Mouse (Mus musculus) retina, adult 2 months (tissue): ENCODE measurements around the gene Rnf20.
"Not testable (repeated sequence)": the region's sequence is repeated elsewhere in the genome, so short reads cannot be mapped to it uniquely, and the experiment has no call there.

Source experiments
- DNase-seq: peaks from one replicate; pipeline ENCODE4 v3.0.0-alpha.2; 2012; ENCODE audit warnings: low read depth, low spot score

Gene Rnf20

DNA sequence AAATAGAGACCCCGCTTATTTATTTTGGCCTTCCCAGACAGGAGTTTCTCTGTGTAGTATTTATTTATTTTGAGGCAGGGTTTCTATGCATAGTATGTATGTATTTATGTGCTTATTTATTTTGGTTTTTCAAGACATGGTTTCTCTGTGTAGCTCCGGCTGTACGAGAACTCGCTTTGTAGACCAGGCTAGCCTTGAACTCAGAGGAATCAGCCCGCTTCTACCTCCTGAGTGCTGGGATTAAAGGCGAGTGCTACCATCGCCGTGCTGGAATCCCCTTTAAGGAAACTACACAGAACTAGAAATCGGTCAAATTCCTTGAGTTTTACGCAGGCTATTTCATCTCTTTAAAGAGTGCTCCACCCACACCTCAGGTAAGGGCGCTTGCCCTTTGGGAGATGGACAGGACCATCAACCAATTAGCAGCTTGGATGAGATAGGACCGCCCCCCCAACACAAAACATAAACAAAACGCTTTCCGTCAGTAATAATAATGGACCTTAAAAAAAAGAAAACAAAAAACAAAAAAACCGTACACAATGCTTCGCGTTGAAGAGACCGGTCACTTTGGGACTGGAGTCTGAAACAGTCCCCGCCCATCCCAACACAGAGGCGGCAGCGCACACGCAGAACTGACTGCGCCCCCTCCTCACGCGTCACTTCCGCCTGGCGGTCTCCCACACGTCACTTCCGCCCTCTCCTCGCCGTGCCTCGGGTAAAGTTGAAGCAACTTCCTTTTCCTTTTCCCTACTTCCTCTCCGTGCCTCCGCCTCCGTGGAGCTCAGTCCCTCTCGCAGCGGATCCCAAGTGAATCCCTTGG, at the start of gene Rnf20:
Gene Rnf20, plus strand, starts transcription at position 688 of the 820 bp plus-strand sequence.
- peak; percentile 97 for DNase-seq

DNA sequence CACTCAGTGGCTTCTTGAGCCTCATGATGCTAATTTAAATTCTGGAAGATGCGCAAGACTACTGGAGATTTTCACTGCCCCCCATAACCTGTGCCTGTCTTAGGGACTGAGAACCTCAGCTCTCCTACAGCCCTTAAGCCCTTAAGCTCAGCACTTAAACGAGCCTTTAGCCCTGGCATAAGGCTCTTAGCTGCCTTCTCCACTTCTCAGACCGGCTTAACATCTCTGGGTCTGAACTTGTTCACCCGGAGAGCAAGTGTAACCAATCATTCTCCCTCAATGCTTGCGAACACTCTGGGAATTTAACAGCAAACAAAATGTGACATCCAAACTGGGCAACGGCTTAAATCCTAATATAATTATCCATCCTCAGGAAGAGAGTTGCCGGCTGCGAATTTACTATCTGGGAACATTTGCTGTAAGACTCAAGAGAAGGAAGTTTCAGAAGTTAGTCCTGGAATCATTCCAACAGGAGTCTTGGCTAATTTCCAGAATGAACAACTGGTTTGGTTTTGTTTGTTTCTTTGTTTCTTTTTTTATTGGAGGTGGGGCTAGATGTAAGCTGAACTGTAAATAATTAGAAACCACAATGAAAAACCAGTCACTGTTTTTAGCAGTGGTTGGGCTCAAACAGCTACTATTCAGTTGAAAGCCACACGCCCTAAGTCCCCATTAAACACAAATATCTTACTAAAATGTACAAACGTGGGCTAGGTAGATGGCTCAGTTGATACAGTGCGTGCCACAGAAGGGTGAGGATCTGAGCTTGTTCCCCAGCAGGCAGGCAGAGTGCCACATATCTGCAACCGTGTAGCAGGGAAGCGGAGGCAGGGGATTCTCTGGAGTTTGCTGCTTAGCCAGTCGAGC, 47.6 kb upstream of the Rnf20 start:
- DNase-seq, result no peak

DNA sequence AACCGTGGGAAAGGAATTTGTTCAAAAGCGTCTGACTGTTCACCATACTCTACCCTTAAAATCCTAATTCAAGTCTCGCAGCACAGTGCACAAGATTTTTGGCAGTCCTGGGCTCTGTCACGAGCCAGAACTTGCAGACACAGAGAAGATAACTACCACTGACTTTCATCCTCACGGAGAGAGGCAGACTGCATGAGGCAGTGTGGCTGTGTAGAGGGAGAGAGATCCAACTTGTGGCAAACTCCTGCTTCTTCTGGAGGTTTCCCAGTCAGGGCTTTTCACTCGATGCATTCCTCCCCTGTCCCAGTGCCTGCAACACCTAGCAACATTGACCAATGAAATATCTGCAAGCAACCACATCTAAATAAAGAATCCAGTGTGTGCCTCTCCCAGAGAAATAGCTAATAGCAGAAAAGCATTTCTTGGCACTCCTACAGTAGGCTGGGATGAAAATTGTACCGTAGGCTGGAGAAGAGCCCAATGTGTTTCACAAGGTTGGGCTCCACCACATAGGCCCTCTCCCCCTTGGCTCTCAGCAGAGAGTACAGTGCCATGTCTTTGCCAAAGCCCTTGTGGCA, 46.2 kb upstream of the Rnf20 start:
- no peak for DNase-seq

DNA sequence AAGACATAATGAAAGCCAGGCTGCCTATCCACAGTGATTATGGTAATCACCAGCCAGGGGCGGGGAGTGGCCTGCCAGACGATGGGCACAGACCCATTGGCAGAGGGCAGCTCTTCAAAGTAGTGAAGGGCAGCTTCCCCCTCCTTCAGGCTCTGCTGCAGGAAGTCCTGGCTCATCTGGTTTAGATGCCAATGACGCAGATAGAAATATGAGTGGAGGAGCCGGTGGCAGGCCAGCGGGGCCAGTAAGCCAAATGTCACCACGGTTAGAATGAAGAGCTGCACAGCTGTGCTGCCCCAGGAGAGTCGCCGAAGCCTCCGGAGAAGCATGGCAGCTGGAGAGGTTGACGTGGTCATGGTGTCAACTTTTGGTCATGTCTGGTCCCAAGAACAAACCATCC, 45.0 kb upstream of the Rnf20 start:
- no peak for DNase-seq

DNA sequence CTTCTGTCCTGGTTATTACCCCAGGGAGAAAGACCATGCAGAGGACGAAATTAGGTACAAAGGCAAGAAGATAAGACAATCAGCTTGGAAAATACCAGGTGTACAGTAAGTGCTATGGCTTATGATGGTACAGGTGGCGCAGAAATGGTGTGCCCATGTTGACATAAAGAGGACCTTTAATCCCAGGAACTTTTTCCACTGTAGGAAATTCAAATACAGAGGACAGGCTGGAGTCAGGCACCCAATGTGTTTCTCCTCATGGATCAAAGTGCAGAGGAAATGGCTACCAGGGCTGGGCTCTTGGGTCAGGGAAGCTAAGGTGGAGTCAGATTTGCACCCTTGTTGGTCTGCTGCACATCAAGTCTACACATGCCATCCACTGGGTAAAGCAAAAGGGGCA, 41.7 kb upstream of the Rnf20 start:
- no peak for DNase-seq

DNA sequence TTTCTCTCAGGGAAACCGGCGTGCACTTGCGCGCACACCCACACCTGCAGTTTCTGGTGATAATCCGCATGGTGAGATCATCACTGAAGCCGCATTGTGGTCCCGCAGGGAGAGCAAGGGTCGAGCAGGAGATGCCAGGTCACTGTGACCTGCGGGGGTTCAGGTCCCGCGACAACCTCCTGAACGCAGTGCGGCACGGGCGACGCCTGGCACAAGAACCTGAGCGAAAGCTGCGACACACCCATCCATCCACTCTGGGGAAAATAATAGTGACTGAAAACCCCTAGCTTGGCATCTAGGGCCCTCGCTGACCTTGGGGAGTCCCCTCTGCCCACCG, 35.0 kb upstream of the Rnf20 start:
- no peak for DNase-seq

DNA sequence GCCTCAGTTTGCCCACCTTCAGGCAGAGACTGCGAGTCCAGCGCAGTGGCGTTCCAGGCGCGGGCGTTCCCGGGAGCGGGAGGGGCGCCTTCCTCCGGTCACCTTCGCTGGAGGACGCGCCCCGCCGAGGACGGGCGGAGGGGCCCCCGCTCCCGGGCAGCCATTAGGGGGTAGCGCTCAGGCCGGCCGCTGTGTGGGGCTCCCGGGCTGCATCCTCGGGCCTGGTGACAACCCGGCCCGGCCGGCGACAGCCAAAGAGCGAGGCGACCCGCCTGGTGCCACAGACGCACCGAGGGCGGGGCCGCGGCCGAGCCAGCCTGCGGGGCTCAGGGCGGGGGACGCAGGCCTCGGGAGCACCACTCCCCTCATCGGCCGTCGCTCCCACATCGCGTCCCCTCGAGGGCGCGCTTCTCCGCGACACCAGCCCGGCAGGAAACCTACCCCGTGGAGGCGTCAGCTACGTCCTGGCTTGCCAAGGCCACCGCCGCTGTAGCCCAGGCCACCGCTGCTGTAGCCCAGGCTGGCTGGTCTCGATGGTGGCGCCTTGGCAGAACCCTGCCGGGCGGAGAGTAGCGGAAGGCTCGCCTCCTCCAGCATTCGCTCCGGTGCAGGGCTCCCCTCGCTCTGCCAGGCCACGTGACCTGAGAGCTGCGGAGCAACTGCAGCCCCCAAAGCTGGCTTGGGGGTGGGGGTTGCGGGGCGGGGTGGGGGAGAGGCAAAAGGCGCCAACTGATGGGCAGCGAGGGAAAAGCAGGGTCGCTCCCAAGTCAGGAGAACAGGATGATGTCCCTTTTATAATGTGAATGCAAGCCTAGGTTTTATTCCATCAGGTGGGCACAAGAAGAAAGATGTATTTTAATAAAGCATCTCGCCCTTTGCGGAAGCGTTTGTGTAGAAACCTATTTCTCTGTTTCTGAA, 34.4 kb upstream of the Rnf20 start, which contains the start of gene Tmem246:
Gene Tmem246, minus strand, starts transcription at position 694 of the 918 bp plus-strand sequence.
- DNase-seq, result no peak

DNA sequence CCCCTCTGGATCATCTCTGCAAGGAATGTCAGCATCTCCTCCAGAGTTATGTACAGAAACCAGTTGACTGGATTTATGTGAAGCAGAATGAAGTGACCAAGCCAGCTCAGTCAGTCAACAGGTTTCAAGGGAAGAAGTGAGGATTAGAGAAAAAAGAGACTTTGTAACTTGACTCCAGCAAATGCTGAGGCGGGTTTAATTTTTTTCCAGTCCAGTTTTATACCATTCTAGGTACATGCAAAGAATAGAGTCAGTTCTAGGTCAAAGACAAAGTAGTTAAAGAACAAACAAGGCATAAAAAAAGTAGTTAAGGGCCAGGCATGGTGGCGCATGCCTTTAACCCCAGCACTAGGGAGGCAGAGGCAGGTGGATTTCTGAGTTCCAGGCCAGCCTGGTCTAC, 28.6 kb upstream of the Rnf20 start:
- no peak for DNase-seq

DNA sequence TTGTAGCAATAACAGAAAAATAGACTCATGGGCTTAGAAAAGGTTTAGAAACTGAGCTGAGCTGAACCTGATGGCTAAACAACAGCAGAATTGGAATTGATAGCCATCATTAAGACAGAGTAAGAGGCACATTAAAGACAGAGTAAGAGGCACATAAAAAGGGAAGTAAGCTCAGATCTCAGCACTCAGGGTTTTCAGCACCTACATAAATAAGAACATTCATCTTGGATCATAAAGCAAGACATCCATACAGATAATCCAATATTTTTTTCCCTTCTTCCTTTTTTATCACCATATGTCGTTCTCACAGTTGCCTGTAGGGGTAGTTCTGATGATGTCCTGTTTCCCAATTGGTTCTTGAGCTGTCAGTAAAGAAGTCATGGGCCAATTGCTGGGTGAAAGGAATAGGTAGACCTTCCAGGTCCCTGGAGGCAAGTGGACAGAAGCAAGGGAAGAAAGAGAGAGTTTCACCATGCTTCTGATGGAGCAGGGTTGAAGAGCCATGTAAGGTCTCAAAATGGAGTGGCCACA, 27.7 kb upstream of the Rnf20 start:
- DNase-seq, result no peak

DNA sequence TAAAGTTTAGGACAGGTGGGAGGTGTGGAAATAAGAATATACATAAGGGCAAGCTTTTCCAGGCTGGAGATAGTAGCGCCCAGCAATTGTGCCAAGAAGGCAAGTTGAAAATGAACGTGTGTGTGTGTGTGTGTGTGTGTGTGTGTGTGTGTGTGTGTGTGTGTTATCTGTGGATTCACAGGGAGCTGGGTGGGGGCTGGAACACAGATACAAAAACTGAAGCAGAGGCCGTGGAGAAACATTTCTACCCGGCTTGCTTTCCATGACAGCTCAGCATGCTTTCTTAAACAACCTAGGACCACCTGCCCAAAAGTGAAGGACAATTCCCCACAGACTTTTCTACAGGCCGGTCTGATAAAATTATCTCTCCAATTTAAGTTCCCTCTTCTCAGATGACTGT, 27.2 kb upstream of the Rnf20 start:
- DNase-seq, result no peak

DNA sequence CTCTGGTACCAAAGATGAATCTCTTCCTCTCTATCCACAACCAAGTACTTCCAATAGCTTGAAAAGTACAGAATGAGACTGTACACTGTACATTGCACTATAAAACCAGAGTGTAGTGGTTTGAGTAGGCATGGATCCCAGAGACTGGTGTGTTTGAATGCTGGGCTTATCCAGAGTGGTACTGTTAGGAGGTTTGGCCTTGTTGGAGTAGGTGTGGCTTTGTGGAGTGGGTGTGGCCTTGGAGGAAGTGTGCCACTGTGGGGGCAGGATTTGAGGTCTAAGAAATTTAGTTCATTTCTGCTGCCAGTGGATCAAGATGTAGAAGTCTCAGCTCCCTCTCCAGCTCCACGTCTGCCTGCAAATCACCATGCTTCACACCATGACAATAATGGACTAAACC, 26.3 kb upstream of the Rnf20 start:
- no peak for DNase-seq

DNA sequence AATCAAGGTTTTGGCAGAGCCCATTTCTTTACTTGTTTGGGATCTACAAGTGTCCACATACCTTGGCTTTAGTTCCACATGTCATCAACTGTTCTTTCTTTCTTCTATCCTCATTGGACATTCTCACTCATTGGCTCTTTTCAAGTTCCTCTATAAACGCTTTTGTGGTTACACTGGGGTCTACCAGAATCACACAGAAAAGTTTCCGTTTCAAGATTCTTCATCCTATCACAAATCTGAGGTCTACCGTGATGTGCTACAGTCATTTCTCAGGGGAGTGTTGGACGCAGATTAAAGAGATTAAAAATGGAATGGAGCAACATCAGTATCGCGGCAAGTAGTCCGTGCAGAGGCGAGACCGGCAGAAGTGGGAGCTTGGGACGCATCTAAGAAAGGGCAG, 14.9 kb upstream of the Rnf20 start:
- no peak for DNase-seq

DNA sequence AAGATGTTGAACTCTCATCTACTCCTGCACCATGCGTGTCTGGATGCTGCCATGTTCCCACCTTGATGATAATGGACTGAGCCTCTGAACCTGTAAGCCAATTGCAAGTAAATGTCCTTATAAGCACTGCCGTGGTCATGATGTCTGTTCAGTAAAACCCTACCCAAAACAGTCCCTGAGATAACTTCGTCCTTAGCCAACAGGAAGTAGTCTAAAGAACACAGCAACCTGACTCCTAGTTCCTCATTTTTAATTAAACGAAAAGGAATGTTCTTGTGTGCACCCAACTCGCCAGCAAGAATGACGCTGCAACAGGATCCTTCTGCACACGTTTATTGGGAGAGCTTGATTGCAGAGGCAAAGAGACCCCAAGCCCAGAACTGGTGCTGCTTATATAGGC, 11.9 kb upstream of the Rnf20 start:
- not testable (repeated sequence) for DNase-seq

DNA sequence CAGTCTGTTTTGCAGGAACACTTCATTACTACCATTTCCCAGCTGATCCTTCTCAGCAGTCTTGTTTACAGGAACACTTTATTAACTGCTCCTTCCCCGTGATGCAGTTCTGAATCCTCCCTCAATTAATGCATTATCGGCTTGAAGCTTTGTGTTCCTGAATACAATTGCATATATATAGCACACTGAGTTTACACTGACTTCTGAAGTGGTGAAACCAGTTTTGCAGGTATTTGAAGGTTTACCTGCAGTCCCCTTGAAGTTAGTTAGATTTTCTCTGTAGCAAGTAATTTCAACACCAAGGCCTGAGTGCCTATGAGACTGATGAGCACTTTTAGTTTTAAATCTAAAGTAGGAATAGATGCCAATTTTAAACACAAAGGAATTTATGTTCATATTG, 9.5 kb upstream of the Rnf20 start:
- no peak for DNase-seq

DNA sequence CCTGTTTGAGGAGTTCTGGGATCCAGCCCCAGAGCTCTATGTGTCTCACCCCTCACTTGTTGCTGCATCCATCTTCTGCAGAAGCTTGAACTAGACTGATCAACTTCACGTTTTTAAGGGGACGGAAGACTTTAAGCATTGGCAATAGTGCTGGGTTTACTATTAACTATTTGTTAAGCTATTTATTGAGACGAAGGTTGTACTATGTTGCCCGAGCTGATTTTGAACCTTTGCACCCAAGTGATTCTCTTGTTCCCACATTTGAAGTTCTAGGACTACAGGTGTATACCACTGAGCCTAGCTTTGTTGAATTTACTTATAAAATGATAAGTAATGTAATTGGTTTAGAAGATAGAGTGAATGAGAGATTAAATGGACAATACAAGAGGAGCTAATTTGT, 7.9 kb upstream of the Rnf20 start:
- no peak for DNase-seq

DNA sequence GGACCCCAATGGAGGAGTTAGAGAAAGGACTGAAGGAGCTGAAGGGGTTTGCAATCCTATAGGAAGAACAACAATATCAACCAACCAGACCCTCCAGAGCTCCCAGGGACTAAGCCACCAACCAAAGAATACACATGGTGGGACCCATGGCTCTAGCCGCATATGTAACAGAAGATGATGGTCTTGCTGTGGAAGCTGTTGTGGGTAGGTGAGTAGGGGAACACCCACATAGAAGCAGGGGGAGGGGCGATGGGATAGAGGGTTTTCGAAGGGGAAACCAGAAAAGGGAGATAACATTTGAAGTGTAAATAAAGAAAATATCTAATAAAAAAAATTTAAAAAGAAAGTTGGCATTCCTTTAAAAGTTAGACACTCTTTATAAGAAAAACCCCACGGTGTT, 6.8 kb upstream of the Rnf20 start:
- DNase-seq, result not testable (repeated sequence)

DNA sequence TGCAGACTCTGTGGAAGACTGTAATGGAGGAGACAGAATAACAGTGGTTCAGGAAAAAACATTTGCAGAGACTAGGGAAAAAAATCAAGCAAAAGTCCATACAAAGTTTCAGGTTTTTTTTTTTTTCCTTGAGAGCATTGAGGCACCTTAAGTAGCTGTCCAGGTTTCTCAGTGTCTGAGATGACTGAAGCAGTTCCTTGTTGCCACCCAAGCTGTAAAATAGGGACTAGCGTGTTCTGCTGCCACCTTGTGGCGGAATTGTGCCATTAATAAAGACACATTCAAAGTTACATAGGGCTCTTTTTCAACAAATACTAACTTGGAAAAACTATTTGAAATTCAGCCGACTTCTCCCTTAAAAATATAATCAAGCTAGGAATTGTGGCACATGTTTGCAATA, 4.8 kb upstream of the Rnf20 start:
- DNase-seq, result peak; percentile 46

DNA sequence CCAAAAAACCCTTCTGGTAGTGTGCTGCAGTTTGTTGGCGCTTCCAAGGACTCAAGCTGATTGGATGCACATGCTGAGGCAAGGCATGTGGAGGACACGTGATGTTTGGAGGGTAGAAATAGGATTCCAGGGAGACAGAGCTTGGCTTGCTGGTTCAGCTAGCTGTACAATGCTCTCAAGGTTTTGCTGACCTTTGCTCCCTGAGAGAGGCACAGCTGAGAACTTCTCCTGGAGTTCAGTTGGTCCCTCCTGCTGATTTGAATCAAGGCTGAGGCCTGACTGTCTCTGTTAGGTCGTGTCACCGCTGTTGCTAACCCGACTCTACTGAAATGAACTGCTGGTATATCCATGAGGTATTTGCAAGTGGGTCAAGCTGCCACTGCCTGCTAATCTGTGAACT, 2.9 kb upstream of the Rnf20 start:
- no peak for DNase-seq

DNA sequence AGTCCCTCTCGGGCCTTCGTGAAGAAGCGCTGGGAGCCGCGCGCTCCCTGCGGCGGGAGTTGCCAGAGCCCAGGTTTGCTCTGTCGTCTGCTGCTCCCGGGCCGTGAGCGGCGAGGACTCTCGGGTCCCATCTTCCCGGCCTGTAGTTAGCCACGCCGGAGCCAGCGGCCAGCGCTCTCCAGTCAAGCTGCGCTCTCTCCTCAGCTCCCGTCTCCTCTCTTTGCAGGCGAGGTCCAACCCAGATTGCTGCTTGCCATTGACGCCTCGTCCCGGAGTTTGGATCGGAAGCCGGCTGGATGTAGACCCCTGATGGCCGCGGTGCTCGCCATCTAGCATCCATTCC, 304 bp downstream of the Rnf20 start:
- no peak for DNase-seq

DNA sequence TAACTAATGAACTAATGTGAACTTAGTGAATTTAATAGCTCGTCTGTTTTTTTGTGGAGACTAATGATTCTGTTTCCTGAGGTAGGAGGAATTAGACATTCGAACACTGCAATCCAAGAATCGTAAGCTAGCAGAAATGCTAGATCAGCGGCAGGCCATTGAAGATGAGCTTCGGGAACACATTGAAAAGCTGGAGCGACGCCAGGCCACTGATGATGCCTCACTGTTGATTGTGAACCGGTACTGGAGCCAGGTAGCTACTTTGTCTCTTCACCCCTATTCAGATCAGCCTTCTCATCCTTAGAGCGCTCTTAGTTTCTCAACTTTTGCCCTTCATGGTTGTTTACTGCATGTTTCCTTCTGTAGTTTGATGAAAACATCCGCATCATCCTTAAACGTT, 6.0 kb downstream of the Rnf20 start:
- DNase-seq, result no peak

DNA sequence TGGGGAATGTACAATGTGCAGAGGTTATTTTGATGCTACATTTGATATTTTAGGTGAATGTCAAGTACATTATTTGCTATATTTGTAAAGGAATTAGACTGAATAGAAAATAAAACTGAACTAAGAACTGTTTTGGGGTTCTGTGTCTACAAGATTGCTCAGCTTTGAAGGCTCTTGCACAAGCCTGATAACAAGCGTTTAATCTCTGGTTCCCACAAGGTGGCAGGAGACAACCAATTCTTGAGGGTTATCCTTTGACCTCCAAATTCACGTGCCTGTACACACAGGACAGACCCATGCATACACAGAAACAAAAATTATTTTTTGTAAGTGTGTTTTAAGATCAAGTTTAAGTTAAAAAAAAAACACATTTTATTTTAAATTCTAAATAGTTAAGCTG, 8.1 kb downstream of the Rnf20 start:
- no peak for DNase-seq
